Mouse (Mus musculus): ENCODE results near the gene Gm3448.

The Gm3448 gene

GRCm38 (mm10) chr17:14959979-14960378 lies 81.4 kb downstream of the Gm3448 start:
- peak; percentile 56 for DNase-seq (ENCODE audit: low read depth)

GRCm38 (mm10) chr17:14958686-14959327 lies 82.5 kb downstream of the Gm3448 start:
- DNase-seq (ENCODE audit: low read depth), result no peak

GRCm38 (mm10) chr17:14953452-14953851 lies 87.9 kb downstream of the Gm3448 start:
- no peak for DNase-seq (ENCODE audit: low read depth)

- no peak for DNase-seq (ENCODE audit: low read depth)
Observed at GRCm38 (mm10) chr17:14949161-14949827, 92.0 kb downstream of the Gm3448 start.

Measured in NIH3T3 (cell line).